Mouse (Mus musculus) lung, postnatal 10 days (tissue): ENCODE data around the gene M6pr.
"Not testable (repeated sequence)": the region's sequence is repeated elsewhere in the genome, so short reads cannot be mapped to it uniquely, and the experiment has no call there.

Source experiments
- DNase-seq: peaks from one replicate; pipeline ENCODE4 v3.0.0; 2021

The M6pr gene

DNA sequence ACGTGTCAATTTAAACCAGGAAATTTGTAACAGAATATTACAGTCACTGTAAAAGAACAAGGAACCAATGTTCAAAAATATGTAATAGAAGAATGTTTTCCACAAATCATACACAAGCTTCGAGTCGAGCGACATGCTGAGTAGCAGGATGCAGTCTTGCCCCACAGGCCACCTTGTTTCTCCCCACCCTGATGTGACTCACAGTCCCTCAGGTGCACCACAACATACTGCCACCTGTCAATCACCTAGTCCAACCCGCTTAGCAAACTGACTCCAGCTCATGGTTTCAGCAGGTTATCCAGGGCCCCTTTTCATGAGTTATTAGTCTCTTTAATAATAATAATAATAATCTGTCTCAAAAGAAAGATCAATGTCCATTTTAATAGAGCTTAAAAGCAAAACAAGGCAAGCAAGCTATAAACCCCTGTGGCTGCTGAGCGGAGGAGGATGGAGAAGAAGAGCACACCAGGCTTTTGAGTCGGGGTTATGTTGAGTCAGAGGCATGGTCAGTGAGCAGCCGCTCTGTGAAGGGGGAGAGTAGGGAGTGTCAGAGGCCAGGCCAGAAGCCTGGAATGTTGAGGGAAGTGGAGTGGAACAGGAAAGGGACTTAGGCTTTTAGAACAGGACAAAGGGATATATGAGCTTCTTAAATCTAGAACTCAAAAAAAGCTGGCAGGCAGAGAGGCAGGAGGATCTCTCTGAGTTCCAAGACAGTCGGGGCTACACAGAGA is 36.0 kb downstream of the M6pr start:
- no peak for DNase-seq

DNA sequence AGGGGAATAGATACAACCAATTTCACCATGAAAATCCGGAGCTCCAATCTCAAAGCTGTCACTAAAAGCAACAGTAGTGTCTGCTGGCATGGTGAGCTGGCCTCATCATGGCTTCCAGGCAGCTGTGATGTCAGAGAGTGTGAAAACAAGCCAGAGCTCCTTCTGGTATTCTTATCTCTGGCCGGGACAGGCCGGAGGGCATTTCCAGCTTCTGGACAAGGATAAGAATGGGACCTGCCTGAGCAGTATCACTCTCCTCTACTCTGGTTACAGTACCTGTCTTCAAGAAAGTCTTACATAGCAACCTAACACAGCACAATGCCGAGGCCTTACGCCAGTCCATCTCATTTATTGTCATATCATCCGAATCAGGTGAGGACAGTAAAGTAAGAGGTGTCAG is 37.2 kb downstream of the M6pr start:
- DNase-seq, result no peak

DNA sequence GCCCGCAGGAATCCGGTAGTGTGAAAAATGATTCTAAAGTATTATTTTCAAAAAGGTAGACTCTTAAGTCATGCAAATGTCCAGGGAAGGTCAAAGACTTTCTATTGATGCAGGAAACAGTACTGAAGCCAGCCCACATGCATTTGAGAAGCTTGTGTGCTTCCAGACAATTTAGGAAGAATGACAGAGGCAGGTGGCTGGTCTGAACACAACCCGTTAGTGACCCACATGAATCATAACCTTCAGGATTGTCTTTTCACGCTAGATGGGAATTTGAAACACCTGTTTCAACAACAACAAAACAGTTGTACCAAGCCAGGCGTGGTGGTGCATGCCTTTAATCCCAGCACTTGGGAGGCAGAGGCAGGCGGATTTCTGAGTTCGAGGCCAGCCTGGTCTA is 37.9 kb downstream of the M6pr start:
- DNase-seq, result no peak

DNA sequence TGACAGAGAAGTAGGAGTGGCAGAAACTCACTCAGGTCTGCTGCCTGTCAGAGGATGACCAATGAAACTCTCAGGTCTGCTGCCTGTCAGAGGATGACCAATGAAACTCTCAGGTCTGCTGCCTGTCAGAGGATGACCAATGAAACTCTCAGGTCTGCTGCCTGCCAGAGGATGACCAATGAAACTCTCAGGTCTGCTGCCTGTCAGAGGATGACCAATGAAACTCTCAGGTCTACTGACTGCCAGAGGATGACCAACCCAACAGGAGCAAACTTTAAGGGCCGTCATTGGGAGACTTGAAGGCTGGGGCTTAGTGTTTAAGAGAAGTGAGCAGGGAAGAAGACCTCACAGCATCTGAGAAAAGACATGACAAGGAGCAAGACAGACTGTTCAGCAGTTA is 38.8 kb downstream of the M6pr start:
- DNase-seq, result not testable (repeated sequence)

DNA sequence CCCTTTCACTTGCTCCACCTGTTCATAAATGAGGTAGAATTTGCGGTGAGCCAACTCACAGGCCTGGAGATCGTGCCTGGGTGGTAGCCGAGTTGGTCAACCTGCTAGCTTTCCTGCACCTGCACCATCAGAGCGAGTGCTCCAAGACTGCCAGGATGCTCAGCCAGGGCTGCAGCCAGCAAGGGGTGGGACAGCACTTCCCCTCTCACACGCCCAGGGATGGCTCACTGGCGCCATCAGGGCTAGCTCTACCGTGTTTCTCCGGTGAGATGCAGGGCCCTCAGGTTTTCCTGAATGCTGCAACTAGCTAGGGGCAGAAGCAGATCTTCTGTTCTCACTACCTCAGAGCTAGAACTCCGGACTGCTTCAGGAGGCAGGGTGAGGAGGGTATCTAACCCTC is 47.4 kb downstream of the M6pr start:
- no peak for DNase-seq

DNA sequence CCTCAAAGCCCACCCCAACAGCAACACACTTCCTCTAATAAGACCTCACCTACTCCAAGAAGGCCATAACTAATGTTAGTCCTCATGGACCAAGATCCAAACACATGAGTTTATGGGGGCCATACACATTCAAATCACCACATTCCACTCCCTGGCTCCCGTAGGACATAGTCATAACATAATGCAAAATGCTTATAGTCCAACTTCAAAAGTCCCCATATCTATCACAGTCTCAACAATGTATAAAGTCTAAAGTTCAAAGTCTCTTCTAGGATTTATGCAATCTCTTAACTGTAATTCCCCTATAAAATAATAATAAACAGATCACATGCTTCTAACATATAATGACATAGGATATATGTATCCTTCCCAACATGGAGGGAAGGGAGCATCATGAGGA is 48.6 kb downstream of the M6pr start:
- DNase-seq, result no peak

DNA sequence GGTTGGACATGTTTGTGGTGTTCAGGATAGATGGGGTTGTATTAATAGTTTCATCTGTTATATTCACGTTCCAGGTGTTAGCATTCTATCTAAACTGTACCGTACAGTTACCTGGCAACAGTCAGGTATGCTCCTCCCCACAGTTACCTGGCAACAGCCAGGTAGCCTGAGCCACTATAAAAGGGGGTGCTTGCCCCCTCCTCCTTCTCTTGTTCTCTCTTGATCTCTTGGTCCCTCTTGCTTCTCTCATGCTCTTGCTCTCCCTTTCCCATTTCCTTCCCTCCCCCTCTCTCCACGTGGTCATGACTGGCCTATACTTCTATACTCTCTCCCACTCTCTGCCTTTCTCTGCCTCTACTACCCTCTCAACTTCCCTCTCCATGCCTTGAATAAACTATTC is 57.2 kb downstream of the M6pr start:
- DNase-seq, result no peak

DNA sequence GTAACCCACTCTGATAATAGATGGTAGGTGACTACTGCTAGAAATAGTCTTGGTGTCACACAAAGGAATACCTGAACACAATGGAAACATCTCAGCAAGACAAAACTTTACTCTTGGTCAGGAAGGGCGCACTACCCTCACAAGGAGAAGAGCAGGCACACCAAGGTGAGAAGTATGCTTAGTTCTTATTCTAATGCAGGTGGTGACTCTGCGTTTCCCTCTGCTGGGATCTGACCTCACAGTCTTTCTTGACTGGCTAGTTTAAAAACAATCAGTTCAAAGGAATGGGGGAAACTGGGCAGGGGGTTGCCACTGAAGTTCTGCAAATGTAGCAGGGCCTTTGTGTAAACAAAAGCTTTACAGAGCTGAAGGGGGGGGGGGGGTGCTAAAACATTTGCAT is 57.8 kb downstream of the M6pr start:
- no peak for DNase-seq

DNA sequence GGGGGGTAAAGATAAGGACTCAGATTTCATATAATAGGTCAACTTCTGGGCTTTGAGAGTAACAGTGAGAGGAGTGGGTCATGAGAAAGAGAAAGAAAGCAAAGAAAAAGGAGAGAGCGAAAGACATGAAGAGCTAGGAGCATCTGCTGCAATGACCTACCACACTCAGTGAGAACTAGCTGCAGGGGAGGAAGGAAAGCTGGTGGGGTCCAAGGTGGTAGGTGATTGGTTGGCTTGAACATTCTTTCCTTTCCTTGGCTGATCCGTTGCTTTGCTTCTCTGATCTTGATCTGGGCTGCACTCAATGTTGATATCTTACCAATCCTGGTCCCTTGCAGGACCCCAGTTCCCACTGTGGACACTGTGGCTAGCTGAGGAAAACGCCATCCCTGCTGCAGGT is 58.5 kb downstream of the M6pr start:
- no peak for DNase-seq
